8 mouse cellular contexts compared by ENCODE assay signal in genomic region chr8:120374070-120374469, GRCm38 (mm10).
DNase-seq lines count a peak whose midpoint lies in the region; ATAC-seq and TF ChIP-seq lines count a peak whose summit lies in the region.
"Had no signal": no experiment of that assay in that cellular context is flagged by ENCODE, and none has a peak within 500 bp of the region (broad histone marks: within the 10 kb centered on the region; RNA-seq: fewer than 3 reads in every experiment).

No protein-coding gene starts in this region.

- no peak overlapping the region for H3K4me3 ChIP-seq in midbrain, embryonic 10.5 days
- no peak overlapping the region for H3K4me3 ChIP-seq in midbrain, embryonic 15.5 days
- H3K4me3 ChIP-seq in forebrain, embryonic 16.5 days (replicated peaks; ENCODE audit: low read length), result no peak overlapping the region
- H3K4me3 ChIP-seq in limb, embryonic 15.5 days, result no peak overlapping the region
- no peak overlapping the region for H3K4me3 ChIP-seq in thymus, adult 2 months (ENCODE audit: control insufficient read depth, insufficient read depth, low read length)

- H3K4me1 ChIP-seq in midbrain, embryonic 10.5 days, result peaks cover 98% of the 10 kb centered on the region
- H3K4me1 ChIP-seq in midbrain, embryonic 15.5 days, result peaks cover 39% of the 10 kb centered on the region
- peaks cover 52% of the 10 kb centered on the region for H3K4me1 ChIP-seq in forebrain, embryonic 16.5 days (replicated peaks; ENCODE audit: control insufficient read depth, insufficient read depth, low read length)
- H3K4me1 ChIP-seq in limb, embryonic 15.5 days, result peaks cover 71% of the 10 kb centered on the region
- peaks cover 42% of the 10 kb centered on the region for H3K4me1 ChIP-seq in thymus, adult 2 months (replicated peaks; ENCODE audit: control insufficient read depth, insufficient read depth, low read length)

- H3K4me2 ChIP-seq in midbrain, embryonic 15.5 days, result no peak overlapping the region
- no peak overlapping the region for H3K4me2 ChIP-seq in forebrain, embryonic 16.5 days (ENCODE audit: low read length)
- H3K4me2 ChIP-seq in limb, embryonic 15.5 days, result no peak overlapping the region

- no peak for TF ChIP-seq POLR2A in thymus, adult 2 months (IDR thresholded peaks at IDR 0.05; ENCODE audit: control insufficient read depth, extremely low read depth, insufficient read depth, low read length, poor library complexity)

- no peak for DNase-seq in midbrain, embryonic 10.5 days (ENCODE audit: low spot score)
- peak; percentile 83 for DNase-seq in urinary bladder, postnatal 14 days (ENCODE audit: low spot score)
- DNase-seq in thymus, adult 2 months, result no peak
- no peak for DNase-seq in cerebellum, postnatal 36 days
- DNase-seq: cerebellum, adult 11 months had no signal

- ATAC-seq in midbrain, embryonic 15.5 days (replicated peaks), result no peak
- ATAC-seq in forebrain, embryonic 16.5 days, result no peak
- ATAC-seq in limb, embryonic 15.5 days (ENCODE audit: insufficient number of reproducible peaks, low FRiP score, low TSS enrichment, low read depth), result no peak

- TF ChIP-seq CTCF in thymus, adult 2 months (IDR thresholded peaks at IDR 0.05; ENCODE audit: borderline replicate concordance, control insufficient read depth, extremely low read depth, insufficient read depth, low read length, poor library complexity), result no peak

- H3K27ac ChIP-seq in midbrain, embryonic 10.5 days (replicated peaks), result peak overlapping the region; percentile 81
- no peak overlapping the region for H3K27ac ChIP-seq in midbrain, embryonic 15.5 days
- H3K27ac ChIP-seq in forebrain, embryonic 16.5 days (ENCODE audit: low read length), result peak overlapping the region; percentile 56
- 0 out of 2 replicates have a peak overlapping the region, but pooled peaks have one; percentile 23 for H3K27ac ChIP-seq in limb, embryonic 15.5 days
- no peak overlapping the region for H3K27ac ChIP-seq in thymus, adult 2 months (ENCODE audit: control insufficient read depth, insufficient read depth, low read length)

- H3K36me3 ChIP-seq in midbrain, embryonic 10.5 days, result no peaks in the 10 kb centered on the region
- H3K36me3 ChIP-seq in midbrain, embryonic 15.5 days (replicated peaks), result no peaks in the 10 kb centered on the region
- no peaks in the 10 kb centered on the region for H3K36me3 ChIP-seq in forebrain, embryonic 16.5 days (ENCODE audit: control insufficient read depth, insufficient read depth)
- H3K36me3 ChIP-seq in limb, embryonic 15.5 days, result no peaks in the 10 kb centered on the region
- no peaks in the 10 kb centered on the region for H3K36me3 ChIP-seq in thymus, adult 2 months (ENCODE audit: control insufficient read depth, insufficient read depth, low read length)

- WGBS in midbrain, embryonic 10.5 days, result 92% methylated on average over 1 of the region's 1 CpGs
- 77% methylated on average over 1 of the region's 1 CpGs for WGBS in midbrain, embryonic 15.5 days
- 50% methylated on average over 1 of the region's 1 CpGs for WGBS in forebrain, embryonic 16.5 days
- WGBS in limb, embryonic 15.5 days, result 41% methylated on average over 1 of the region's 1 CpGs
- WGBS in thymus, adult 2 months, result 67% methylated on average over 1 of the region's 1 CpGs

- H3K9ac ChIP-seq in midbrain, embryonic 15.5 days, result no peak overlapping the region
- H3K9ac ChIP-seq in forebrain, embryonic 16.5 days (replicated peaks; ENCODE audit: low read depth, low read length), result peak overlapping the region; percentile 41
- H3K9ac ChIP-seq in limb, embryonic 15.5 days, result 0 out of 2 replicates have a peak overlapping the region, but pooled peaks have one; percentile 1

- peaks cover 48% of the 10 kb centered on the region; the same call in 1 of the 2 replicates for H3K27me3 ChIP-seq in midbrain, embryonic 10.5 days (ENCODE audit: low read depth, poor library complexity, severe bottlenecking)
- no peaks in the 10 kb centered on the region for H3K27me3 ChIP-seq in midbrain, embryonic 15.5 days (replicated peaks)
- no peaks in the 10 kb centered on the region for H3K27me3 ChIP-seq in forebrain, embryonic 16.5 days (replicated peaks; ENCODE audit: control insufficient read depth, insufficient read depth, low read length)
- no peaks in the 10 kb centered on the region for H3K27me3 ChIP-seq in limb, embryonic 15.5 days
- no peaks in the 10 kb centered on the region; the same call in 1 of the 2 replicates for H3K27me3 ChIP-seq in thymus, adult 2 months (ENCODE audit: control insufficient read depth, insufficient read depth, low read length)

- no peaks in the 10 kb centered on the region for H3K9me3 ChIP-seq in midbrain, embryonic 10.5 days (replicated peaks)
- no peaks in the 10 kb centered on the region for H3K9me3 ChIP-seq in midbrain, embryonic 15.5 days
- no peaks in the 10 kb centered on the region for H3K9me3 ChIP-seq in forebrain, embryonic 16.5 days (ENCODE audit: control insufficient read depth, low read length)
- no peaks in the 10 kb centered on the region for H3K9me3 ChIP-seq in limb, embryonic 15.5 days

Comparison
In these comparisons a context has a peak if more than half of its experiments do, and no peak if none do; other contexts are left out.
1. H3K27ac ChIP-seq: peak in midbrain, embryonic 10.5 days (single experiment), forebrain, embryonic 16.5 days (single experiment) and limb, embryonic 15.5 days (single experiment); none in midbrain, embryonic 15.5 days (single experiment) and thymus, adult 2 months (single experiment).